Mouse (Mus musculus) common myeloid progenitor, adult 5-6 weeks (primary cell): Measurements from ENCODE around the gene Nxph4. TPM values are rescaled to one million over a fixed set of nuclear protein-coding genes. Genes with fewer than 3 reads are reported as not detected.

ENCODE experiments used
- ATAC-seq: replicated peaks from 2 replicates; pipeline ENCODE4 v1.8.0; 2016; ENCODE audit warnings: low read depth, mild to moderate bottlenecking, moderate TSS enrichment, inconsistent platforms; ENCODE audit not compliant: poor library complexity, severe bottlenecking
- total RNA-seq: library from RNA; stranded (forward); fragments of 200-1000, 187-1606 nt; gene quantifications from 2 replicates; pipeline ENCODE4 v1.2.3, GENCODE M21; 2017

Gene Nxph4
- total RNA-seq, 1 experiment from 2014 or later = not detected

DNA sequence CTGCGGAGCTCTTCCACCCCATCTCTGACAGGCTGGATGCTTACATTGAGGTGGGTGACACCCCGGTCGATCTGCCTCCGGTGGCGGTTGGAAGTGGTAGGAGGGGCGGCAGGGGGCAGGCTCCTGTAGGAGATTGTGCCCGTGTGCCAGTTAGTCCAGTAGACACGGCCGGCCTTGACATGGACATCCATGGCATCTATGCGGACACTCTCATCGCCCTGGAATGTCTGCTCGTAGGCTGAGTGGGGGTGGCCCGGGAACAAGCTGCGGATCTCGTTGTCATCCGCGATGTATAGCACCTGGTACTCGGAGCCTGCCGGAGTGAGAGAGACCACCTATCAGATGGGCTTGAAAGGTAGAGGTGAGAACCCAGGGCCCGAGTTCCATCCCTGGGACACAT, 10.0 kb upstream of the Nxph4 start:
- no peak for ATAC-seq

DNA sequence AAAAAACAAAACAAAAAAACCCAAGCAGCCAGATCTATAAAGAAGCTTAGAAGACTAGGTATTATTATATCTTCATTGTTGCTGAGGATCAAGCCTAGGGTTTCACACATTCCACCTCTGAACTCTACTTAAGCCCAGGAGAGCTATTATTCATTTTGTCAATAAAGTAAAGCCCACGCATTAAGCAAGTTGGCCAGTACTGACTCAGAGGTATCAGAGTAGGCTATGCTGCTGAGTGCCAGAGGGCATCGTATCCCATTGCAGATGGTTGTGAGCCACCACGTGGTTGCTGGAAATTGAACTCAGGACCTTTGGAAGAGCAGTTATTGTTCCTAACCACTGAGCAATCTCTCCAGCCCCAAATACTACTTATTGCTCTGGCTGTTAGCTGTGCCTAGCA, 9.6 kb upstream of the Nxph4 start:
- ATAC-seq = no peak

DNA sequence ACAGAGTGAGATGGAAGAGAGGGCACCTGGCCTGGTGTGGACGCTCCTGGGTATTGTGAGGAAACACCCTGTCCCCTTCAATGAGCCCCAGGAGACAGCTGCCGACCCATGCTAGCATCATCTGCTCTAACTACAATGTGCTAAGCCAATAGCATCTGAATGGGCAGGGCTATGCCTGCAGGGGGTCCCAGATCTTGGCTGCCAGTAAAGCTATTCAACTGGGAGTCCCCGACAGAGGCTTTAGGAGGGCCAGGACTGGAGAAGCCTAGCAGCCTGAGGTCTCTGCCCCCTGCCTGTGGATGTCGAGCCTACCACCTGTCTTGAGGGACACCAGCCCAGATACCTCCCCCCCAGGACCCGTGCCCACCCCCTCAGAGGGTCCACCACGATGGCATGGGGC, 8.4 kb upstream of the Nxph4 start:
- ATAC-seq = no peak

DNA sequence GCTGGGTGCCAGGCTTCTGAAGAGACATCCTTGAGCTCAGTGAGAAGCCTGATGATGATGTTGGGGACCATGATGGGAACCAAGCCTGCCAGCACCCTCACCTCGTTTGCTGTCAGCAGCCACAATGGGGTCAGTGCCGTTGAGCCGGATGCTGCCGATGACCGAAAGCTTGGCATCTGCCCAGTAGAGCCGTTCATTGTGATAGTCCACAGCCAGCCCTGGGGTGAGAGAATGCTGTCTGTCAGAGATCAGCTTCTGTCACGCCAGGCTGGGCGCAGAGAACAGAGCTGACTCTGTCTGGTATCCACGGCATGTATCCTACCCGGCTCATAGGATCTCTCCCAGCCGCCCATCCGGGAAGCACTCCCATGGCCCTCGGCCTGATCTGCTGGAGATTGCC, 7.7 kb upstream of the Nxph4 start:
- no peak for ATAC-seq

DNA sequence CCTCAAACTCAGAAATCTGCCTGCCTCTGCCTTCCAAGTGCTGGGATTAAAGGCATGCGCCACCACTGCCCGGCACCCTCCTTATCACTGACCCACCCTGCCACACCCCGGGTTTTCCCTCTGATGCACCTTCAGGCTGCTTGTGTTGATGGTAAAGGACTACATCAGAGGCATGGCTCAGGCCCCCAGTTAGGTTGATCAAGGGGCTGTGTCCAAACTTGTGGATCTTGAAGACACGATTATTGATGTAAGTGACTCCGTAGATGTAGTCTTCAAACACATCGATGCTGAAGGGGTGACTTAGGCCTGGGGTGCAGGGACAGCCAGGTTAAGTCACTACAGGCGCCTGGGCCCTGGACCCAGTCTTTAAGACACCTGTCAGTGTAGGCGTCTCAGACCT, 7.2 kb upstream of the Nxph4 start:
- no peak for ATAC-seq

DNA sequence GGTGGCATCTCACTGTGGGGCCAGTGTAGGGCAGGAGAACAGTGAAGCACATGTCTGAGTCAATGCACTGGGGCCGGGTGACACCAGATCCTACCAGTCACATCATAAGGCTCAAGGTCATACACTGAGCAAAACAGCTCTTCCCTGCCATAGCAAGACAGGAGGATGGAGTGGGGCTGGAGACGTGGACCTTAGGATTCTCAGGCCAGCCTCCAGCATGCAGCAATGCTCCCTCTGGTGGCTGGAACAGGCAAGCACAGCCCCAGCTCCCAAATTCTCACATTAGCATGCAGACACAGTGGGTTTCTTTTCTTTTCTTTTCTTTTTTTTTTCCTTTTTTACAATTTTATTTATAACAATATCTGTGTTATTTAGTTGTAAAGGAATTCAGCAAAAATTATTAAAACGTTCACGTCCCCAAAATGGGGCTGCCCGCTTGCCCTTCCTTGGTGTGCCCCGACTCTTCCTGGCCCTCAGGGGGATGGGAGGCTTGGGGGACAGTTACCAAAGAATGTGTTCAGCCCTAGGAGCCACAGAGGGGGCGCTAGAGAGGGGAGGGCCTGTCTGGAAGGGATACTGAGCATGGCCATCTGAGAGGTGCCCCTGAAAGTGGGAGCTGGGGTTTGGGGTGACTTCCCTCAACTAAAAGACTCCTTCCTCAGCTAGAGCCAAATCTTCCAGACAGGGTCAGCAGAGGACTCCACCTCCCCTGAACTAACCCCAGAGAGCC, 3.7 kb upstream of the Nxph4 start:
- ATAC-seq = peak; percentile 74

- ATAC-seq = no peak
These were observed 2.4 kb upstream of the Nxph4 start for GRCm38 (mm10) chr10:127536586-127537314.

DNA sequence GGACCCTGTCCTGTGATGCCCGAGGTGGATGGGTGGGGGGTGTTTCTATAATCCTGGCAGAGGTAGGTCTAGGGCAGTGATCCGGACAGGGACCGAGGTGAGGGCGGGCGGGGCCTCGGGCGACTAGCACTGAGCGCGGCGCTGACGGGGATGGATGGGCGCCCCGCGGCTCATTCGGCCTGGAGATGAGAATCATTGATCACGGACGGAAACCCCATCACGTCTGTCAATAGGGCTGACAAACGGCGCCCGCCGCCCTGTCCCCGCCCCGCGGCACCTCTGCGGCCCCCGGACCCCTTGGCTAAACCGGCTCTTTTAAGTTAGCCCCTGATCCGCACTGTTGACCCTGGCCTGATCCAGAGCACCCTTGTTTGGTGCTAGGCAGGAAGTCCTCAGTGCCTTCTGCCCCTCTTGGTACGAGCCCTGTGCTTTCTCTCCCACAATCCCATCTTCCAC, 598 bp upstream of the Nxph4 start:
- ATAC-seq = no peak

DNA sequence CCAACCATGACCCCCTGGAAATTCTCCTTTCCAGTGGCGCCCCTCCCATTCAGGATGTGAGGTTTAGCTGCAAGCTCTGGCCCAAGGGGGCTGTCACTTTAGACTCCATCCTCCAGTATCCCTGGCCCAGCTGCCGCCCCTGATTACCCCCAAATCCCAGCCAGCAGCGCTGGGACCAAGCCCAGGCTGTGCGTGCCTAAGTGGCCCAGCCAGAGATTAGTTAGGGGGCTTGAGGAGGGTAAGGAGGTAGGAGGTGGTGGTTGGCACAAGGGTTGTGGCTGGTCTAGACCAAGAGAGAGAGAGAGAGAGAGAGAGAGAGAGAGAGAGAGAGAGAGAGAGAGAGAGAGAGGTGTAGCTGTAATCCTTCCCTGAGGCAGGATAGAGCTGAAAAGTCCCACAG, 2.8 kb downstream of the Nxph4 start:
- no peak for ATAC-seq

GRCm38 (mm10) chr10:127530945-127531344, 3.4 kb downstream of the Nxph4 start:
- no peak for ATAC-seq

DNA sequence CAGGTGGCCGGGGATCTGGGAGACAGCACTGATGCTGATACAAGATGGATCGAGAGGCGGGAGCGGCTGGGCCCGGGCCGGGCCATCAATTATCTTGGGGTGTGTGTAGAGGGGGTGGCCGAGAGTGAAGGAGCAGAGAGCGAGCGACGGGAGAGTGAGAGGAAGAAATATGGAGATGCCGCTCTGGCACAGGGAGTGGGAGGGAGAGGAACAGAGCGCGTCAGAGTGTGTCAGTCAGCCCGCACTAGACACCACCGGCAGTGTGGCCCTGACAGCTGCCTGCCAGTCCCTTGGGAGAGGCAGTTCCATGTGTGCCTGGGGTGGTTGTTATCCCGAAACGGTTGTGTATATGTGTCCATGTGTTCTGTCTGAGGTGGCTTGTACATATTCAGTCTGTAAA, 6.9 kb downstream of the Nxph4 start:
- no peak for ATAC-seq

DNA sequence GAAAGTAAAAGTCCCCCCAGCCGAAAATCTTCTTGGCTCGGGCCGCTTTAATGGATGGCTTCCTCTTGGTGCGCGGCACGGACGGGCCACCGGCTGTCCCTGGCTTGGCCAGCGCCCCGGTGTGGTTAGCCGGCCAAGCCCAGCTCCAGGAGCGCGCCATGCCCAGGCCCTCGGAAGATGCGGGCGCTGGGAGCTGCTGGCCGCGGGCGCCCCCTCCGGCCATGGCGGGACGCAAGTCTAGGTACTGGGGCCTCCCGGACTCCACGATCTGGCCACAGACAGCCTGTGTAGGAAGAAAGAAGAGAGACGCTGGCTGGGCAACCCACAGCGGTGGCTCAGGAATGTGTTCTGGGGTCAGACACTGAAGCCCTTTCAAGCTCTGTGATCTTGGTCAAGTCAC, 7.7 kb downstream of the Nxph4 start:
- ATAC-seq = peak; percentile 55

GRCm38 (mm10) chr10:127526048-127526447, 8.3 kb downstream of the Nxph4 start:
- no peak for ATAC-seq

GRCm38 (mm10) chr10:127524646-127525255, 9.6 kb downstream of the Nxph4 start:
- ATAC-seq = no peak

GRCm38 (mm10) chr10:127522088-127522581, 12.2 kb downstream of the Nxph4 start, which contains the start of gene Shmt2:
Gene Shmt2 (minus strand): TSS chr10:127522444.
- peak; percentile 59 for ATAC-seq

DNA sequence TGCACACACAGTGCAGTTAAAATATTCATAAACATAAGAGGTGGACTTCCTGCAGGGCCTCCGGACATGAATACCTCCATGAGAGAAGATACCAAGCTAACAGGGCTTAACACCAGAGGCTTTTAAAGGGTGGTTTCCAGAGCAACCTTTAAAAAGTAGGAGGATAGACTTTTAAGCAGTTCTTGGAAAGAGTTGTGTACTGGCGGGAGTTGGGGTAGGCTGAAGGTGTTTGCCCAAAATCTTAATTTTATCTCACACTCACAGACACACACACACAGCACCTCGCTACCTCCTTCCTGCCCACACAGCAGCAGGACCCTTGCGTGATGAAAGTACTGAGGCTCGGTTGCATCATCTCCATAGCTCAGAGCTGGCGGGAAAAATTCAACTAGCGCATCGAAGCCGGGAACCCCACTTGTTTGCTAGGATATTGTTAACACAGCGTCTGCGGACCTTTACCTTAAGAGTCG, 12.7 kb downstream of the Nxph4 start:
- peak; percentile 46 for ATAC-seq

DNA sequence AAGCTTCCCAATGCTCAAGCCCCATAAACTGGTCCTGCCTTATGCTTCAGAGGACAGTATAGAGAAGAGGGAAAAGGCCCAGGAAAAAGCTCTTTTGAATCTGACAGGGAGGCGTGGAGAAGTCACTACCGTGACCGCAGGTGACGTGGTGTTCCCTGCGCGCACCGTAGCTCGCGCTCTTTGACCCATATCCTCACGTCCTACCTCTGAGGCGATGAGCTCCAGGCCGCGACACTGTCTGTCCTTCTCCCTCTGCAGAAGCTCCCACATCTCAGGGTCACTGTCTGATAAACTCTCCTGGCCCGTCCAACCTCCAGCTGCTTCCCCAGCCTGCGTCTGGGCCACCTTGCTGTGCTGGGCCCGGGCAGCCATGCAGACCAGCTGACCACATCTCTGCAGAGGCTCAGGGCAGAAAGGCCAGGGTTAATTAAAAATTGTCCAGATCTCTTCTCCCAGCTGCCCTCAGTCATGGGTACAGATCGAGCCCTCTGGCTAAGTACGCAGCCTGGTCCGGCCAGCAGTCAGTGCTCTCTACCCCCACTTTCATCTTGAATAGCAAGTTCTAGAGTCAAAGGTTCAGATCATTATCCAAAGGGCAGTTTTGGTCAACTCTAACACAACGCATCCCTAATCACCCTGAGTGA, 13.5 kb downstream of the Nxph4 start:
- ATAC-seq = no peak

DNA sequence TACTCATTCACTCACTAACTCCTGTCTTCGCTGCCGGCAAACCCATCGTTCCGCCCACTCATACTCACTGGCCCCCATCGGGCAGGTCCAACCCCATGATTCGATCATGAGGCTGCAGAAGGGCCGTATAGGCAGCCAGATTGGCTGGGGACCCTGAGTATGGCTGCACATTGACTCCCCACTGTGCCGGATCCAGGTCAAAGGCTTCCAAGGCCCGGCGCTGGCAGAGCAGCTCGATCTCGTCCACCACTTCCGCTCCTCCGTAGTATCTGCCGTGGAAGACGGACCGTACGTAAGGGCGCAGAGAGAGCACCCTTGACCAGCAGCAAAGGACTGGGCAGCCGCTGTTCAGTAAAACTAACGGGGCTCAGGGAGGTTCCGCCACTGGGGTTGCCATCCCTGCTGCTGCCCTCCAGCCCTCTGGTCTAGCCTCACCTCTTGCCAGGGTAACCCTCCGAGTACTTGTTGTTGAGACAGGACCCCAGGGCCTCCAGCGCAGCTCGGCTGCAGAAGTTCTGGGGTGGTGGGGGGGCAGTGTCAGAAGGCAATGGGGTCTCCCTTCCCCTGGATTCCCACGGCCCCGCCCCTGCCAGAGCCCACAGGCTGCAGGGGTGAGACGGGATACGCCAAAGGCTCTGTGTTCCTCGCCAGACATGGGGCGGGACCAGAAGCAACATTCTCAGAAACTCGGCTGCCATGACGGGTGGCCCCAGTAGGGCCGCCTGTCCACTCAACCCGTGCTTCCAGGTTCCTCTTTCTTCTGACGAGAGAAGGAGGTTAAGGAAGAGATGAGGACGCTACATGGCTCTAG, 14.3 kb downstream of the Nxph4 start:
- no peak for ATAC-seq

DNA sequence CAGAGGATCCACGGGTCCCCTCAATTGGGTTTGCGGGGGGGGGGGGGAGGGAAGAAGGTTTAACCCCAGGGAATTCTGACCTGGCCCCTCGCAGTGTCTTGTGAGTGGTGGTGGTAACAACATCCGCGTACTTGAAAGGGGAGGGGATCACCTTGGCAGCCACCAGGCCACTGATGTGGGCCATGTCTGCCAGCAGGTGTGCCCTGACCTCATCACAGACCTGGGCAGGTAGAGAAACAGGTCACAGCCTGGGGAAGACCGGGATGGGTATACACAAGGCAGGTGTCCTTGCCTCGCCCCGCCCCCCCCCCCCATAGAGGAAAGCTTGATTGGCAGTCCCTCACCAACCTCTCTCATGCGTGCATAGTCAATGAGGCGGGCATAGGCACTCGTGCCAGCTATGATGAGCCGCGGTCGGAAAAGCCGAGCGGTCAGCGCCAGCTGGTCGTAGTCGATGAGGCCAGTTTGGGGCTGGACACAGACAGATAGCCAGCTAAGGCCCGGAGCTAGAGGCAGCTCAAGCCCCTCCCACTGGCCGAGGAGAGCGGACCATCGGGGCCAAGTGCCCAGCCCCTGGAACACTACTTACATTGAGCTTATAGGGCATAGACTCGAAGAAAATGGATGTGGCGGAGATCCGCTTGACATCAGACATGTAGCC, 15.2 kb downstream of the Nxph4 start:
- ATAC-seq = no peak
